Mouse (Mus musculus) bone marrow, adult 2 months (tissue): ENCODE results near the gene Pou3f1.

ENCODE experiments used
- CTCF ChIP-seq: fragments of 200-500 bp; IDR thresholded peaks from 2 replicates; pipeline ENCODE4 v1.5.1; 2011; ENCODE audit warnings: low read length, control low read depth; ENCODE audit not compliant: control insufficient read depth, insufficient read depth
- POLR2A ChIP-seq: fragments of 200-500 bp; IDR thresholded peaks from 2 replicates; pipeline ENCODE4 v1.6.1; 2011; ENCODE audit warnings: low read depth, mild to moderate bottlenecking, control low read depth, low read length, borderline replicate concordance; ENCODE audit not compliant: control insufficient read depth

DNA sequence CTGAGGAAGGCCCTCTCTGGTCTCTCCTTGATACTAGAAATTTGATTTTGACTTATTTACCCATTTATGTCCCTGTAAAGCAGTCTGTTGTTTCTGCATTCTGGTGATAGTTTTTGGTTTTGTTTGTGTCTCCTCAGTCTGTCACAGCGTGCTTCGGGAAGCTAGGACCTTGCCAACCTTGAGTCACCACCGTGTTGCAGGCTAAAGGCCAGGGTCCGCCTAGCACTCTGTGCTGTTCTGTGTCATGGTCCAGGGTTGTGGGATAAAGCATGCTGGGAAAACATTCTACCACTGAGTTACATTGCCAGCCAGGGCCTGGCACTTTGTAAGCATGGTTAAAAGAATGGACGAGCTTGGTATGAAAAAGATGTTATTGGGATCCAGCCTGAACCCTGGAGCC, 34.0 kb upstream of the Pou3f1 start:
- TF ChIP-seq CTCF: no peak
- TF ChIP-seq POLR2A: no peak
